Mouse (Mus musculus): ENCODE data around the gene Selenom. TPM values are rescaled to one million over a fixed set of nuclear protein-coding genes. Genes with fewer than 3 reads are reported as not detected.

Gene Selenom
- total and polyA plus RNA-seq, 3 experiments = not detected

DNA sequence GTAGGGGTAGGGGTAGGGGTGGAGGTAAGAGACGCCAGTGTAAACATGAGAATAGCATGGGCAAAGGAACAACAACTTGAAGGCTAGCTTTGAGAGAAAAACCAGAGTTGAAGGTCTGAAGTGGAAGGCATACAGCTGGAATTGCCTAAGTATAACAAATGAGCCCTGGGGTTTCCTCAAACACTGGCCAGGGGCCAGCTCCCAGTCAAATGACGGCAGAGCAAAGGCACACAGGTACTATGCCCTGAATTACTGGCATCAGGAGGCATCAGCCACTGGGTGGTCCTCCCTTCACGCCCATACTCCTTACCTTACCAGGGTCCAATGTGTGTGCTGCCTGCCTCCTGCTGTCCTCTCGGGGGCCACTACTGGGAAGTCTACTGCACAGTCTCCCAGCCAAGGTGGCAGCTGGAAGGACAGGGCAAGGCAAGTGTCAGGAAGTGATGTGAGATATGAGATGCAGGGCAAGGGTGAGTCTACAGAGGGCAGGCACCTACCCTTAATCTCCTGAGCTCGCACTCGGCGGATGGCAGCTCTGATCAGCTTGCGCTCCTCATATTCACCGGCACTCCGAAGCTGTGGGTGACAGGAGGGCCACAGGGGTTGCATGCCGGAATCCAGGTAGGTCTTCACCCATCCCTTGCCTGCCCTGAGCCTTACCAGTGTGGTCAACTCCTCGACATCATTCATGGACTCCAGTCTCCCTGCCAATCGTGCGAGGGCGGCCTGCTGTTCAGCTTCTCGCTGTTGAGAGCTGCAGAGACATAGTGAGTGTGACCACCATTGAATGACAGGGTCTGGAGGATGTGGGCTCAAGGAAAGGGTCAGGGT is 17.8 kb downstream of the Selenom start:
- Histone ChIP-seq H3K4me3 (ENCODE audit: low read depth, low read length) (no peak overlapping the region), H3K27me3 (ENCODE audit: insufficient read depth, low read length) (peaks cover 20% of the 10 kb centered on the region; the same call in 1 of the 2 replicates), H3K4me1 (ENCODE audit: insufficient read depth, low read depth, low read length) (0 out of 2 replicates have a peak, but pooled peaks cover 2% of the 10 kb centered on the region), H3K36me3 (replicated peaks) (no peaks in the 10 kb centered on the region), H3K9me3 (replicated peaks) (no peaks in the 10 kb centered on the region)
- no peak for DNase-seq (ENCODE audit: low spot score)
- no peak for TF ChIP-seq CTCF (IDR thresholded peaks at IDR 0.05; ENCODE audit: low read depth, low read length)
- TF ChIP-seq GATA1 (IDR thresholded peaks at IDR 0.05; ENCODE audit: borderline replicate concordance, low read length) = no peak
- no peak for TF ChIP-seq GATA2 (IDR thresholded peaks at IDR 0.05; ENCODE audit: borderline replicate concordance, low read depth, low read length)
- TF ChIP-seq POLR2AphosphoS5 (IDR thresholded peaks at IDR 0.05; ENCODE audit: insufficient replicate concordance, low read depth, low read length) = no peak
- no peak for TF ChIP-seq TAL1 (conservative IDR thresholded peaks at IDR 0.05; ENCODE audit: low read depth, low read length)
- no peak for ATAC-seq (ENCODE audit: extremely low read depth, insufficient number of reproducible peaks, low FRiP score, poor library complexity, severe bottlenecking)

DNA sequence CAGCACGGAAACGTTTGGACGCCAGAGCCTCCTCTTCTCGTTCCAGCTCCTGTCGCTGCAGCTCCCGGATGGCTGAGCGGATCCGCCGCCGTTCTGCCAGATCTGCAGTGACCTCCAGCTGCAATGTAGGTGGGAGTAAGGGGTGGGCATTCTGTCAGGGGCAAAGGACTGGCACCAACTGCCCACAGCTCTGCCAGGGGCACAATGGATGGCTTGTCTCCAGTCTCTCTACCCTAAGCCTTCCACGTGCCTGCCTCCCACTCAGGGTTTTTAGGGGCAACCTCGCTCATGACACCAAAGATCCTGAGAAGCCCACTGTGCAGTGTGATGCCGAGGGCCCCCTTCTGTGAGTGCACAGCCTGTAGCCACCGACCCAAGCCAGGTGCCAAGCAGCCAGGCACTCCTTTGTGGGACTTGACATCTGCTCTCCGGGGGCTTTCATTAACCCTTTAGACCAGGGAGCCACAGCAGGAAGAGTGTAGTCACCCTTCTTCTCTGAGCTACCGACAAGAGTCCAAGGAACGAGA is 19.0 kb downstream of the Selenom start:
- Histone ChIP-seq H3K9me3 (replicated peaks) (no peaks in the 10 kb centered on the region), H3K36me3 (replicated peaks) (no peaks in the 10 kb centered on the region), H3K27me3 (ENCODE audit: insufficient read depth, low read length) (peaks cover 15% of the 10 kb centered on the region; the same call in 1 of the 2 replicates), H3K4me3 (ENCODE audit: low read depth, low read length) (no peak overlapping the region), H3K4me1 (ENCODE audit: insufficient read depth, low read depth, low read length) (0 out of 2 replicates have a peak, but pooled peaks cover 2% of the 10 kb centered on the region)
- DNase-seq (ENCODE audit: low spot score) = no peak
- ATAC-seq (ENCODE audit: extremely low read depth, insufficient number of reproducible peaks, low FRiP score, poor library complexity, severe bottlenecking) = no peak
- TF ChIP-seq TAL1 (conservative IDR thresholded peaks at IDR 0.05; ENCODE audit: low read depth, low read length) = no peak
- TF ChIP-seq GATA1 (IDR thresholded peaks at IDR 0.05; ENCODE audit: borderline replicate concordance, low read length) = no peak
- TF ChIP-seq GATA2 (IDR thresholded peaks at IDR 0.05; ENCODE audit: borderline replicate concordance, low read depth, low read length) = no peak
- no peak for TF ChIP-seq CTCF (IDR thresholded peaks at IDR 0.05; ENCODE audit: low read depth, low read length)
- TF ChIP-seq POLR2AphosphoS5 (IDR thresholded peaks at IDR 0.05; ENCODE audit: insufficient replicate concordance, low read depth, low read length) = no peak

GRCm38 (mm10) chr11:3534956-3535355 is 20.5 kb downstream of the Selenom start:
- peaks cover 10% of the 10 kb centered on the region; the same call in 1 of the 2 replicates for H3K27me3 ChIP-seq (ENCODE audit: insufficient read depth, low read length)
- H3K4me1 ChIP-seq (ENCODE audit: insufficient read depth, low read depth, low read length) = 0 out of 2 replicates have a peak, but pooled peaks cover 2% of the 10 kb centered on the region
- H3K4me3 ChIP-seq (ENCODE audit: low read depth, low read length) = no peak overlapping the region
- DNase-seq (ENCODE audit: low spot score) (no peak), ATAC-seq (ENCODE audit: extremely low read depth, insufficient number of reproducible peaks, low FRiP score, poor library complexity, severe bottlenecking) (no peak)
- no peaks in the 10 kb centered on the region for H3K36me3 ChIP-seq (replicated peaks)
- TF ChIP-seq CTCF (IDR thresholded peaks at IDR 0.05; ENCODE audit: low read depth, low read length) (0 out of 2 replicates have a peak, but pooled peaks have one; percentile 0), TAL1 (conservative IDR thresholded peaks at IDR 0.05; ENCODE audit: low read depth, low read length) (no peak), GATA2 (IDR thresholded peaks at IDR 0.05; ENCODE audit: borderline replicate concordance, low read depth, low read length) (no peak), GATA1 (IDR thresholded peaks at IDR 0.05; ENCODE audit: borderline replicate concordance, low read length) (no peak)
- H3K9me3 ChIP-seq (replicated peaks) = no peaks in the 10 kb centered on the region

- no peaks in the 10 kb centered on the region for H3K9me3 ChIP-seq (replicated peaks)
- peaks cover 10% of the 10 kb centered on the region; the same call in 1 of the 2 replicates for H3K27me3 ChIP-seq (ENCODE audit: insufficient read depth, low read length)
- DNase-seq (ENCODE audit: low spot score) = peak; percentile 65
- ATAC-seq (ENCODE audit: extremely low read depth, insufficient number of reproducible peaks, low FRiP score, poor library complexity, severe bottlenecking) = no peak
- no peaks in the 10 kb centered on the region for H3K36me3 ChIP-seq (replicated peaks)
- peak; percentile 27; the same call in 1 of the 2 replicates for TF ChIP-seq CTCF (IDR thresholded peaks at IDR 0.05; ENCODE audit: low read depth, low read length)
- no peak for TF ChIP-seq GATA2 (IDR thresholded peaks at IDR 0.05; ENCODE audit: borderline replicate concordance, low read depth, low read length)
- no peak for TF ChIP-seq POLR2AphosphoS5 (IDR thresholded peaks at IDR 0.05; ENCODE audit: insufficient replicate concordance, low read depth, low read length)
- TF ChIP-seq TAL1 (conservative IDR thresholded peaks at IDR 0.05; ENCODE audit: low read depth, low read length) = no peak
- no peak overlapping the region for H3K4me3 ChIP-seq (ENCODE audit: low read depth, low read length)
- 0 out of 2 replicates have a peak, but pooled peaks cover 2% of the 10 kb centered on the region for H3K4me1 ChIP-seq (ENCODE audit: insufficient read depth, low read depth, low read length)
These were observed 21.0 kb downstream of the Selenom start for GRCm38 (mm10) chr11:3535406-3535986.

- H3K36me3 ChIP-seq (replicated peaks) = no peaks in the 10 kb centered on the region
- 0 out of 2 replicates have a peak, but pooled peaks cover 2% of the 10 kb centered on the region for H3K4me1 ChIP-seq (ENCODE audit: insufficient read depth, low read depth, low read length)
- TF ChIP-seq GATA2 (IDR thresholded peaks at IDR 0.05; ENCODE audit: borderline replicate concordance, low read depth, low read length) = no peak
- DNase-seq (ENCODE audit: low spot score) = no peak
- no peaks in the 10 kb centered on the region for H3K9me3 ChIP-seq (replicated peaks)
- H3K4me3 ChIP-seq (ENCODE audit: low read depth, low read length) = no peak overlapping the region
- no peak for ATAC-seq (ENCODE audit: extremely low read depth, insufficient number of reproducible peaks, low FRiP score, poor library complexity, severe bottlenecking)
- H3K27me3 ChIP-seq (ENCODE audit: insufficient read depth, low read length) = peaks cover 10% of the 10 kb centered on the region; the same call in 1 of the 2 replicates
These were observed 21.6 kb downstream of the Selenom start for GRCm38 (mm10) chr11:3536082-3536481.

DNA sequence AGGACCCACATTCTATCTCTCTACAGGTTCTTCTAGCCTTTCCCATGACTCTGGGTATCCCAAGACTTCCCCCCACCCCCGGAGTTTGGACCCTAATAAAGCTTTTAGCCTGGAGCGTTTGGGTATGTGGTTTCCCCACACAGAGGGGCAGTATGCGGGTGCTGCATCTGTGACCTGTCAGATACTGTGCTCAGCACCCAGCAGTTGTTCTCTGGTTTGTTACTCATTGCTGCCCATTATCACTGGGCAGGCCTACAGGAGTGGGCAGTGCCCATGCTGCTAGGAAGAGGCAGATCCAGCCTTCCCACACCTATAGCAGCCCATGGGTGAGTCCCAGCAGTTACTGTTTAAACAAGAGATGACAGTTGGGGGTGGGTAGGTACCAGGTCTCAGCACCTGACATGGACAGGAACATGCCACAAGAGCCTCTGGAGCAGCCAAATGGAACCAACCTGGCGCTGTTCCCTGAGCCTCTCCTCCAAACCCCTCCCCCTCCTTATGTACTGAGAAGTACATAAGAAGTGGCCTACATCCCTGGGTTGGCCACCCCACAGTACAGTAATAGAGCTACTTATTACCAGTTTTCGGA is 22.4 kb downstream of the Selenom start:
- DNase-seq (ENCODE audit: low spot score) = no peak
- no peaks in the 10 kb centered on the region for H3K36me3 ChIP-seq (replicated peaks)
- H3K27me3 ChIP-seq (ENCODE audit: insufficient read depth, low read length) = peaks cover 10% of the 10 kb centered on the region; the same call in 1 of the 2 replicates
- no peak for ATAC-seq (ENCODE audit: extremely low read depth, insufficient number of reproducible peaks, low FRiP score, poor library complexity, severe bottlenecking)
- H3K4me1 ChIP-seq (ENCODE audit: insufficient read depth, low read depth, low read length) = 0 out of 2 replicates have a peak, but pooled peaks cover 2% of the 10 kb centered on the region
- TF ChIP-seq CTCF (IDR thresholded peaks at IDR 0.05; ENCODE audit: low read depth, low read length) (no peak), GATA2 (IDR thresholded peaks at IDR 0.05; ENCODE audit: borderline replicate concordance, low read depth, low read length) (no peak), TAL1 (conservative IDR thresholded peaks at IDR 0.05; ENCODE audit: low read depth, low read length) (no peak), POLR2AphosphoS5 (IDR thresholded peaks at IDR 0.05; ENCODE audit: insufficient replicate concordance, low read depth, low read length) (no peak), GATA1 (IDR thresholded peaks at IDR 0.05; ENCODE audit: borderline replicate concordance, low read length) (no peak)
- H3K9me3 ChIP-seq (replicated peaks) = no peaks in the 10 kb centered on the region
- H3K4me3 ChIP-seq (ENCODE audit: low read depth, low read length) = no peak overlapping the region
